Mouse (Mus musculus) neural tube, embryonic 10.5 days (tissue): ENCODE measurements at regions not wholly inside any gene's neighbourhood (a gene's known extent, or its start where the extent isn't known, plus 50 kb on each side); places are given as distances from the start of the nearest gene placed in this dataset.
"Not testable (repeated sequence)": the region's sequence is repeated elsewhere in the genome, so short reads cannot be mapped to it uniquely, and the experiment has no call there.

Source experiments
- DNase-seq: peaks from one replicate; pipeline ENCODE4 v3.0.0-alpha.2; 2017; ENCODE audit warnings: low spot score; ENCODE audit errors: extremely low spot score

GRCm38 (mm10) chr17:27290311-27290710 is 86.0 kb upstream of the Lemd2 start:
- no peak for DNase-seq

GRCm38 (mm10) chr17:27289804-27290203 is 85.5 kb upstream of the Lemd2 start:
- not testable (repeated sequence) for DNase-seq

- DNase-seq = not testable (repeated sequence)
Observed at GRCm38 (mm10) chr17:27287986-27288385, 83.7 kb upstream of the Lemd2 start.

- no peak for DNase-seq
Observed at GRCm38 (mm10) chr17:27281241-27281640, 77.0 kb upstream of the Lemd2 start.

- DNase-seq = not testable (repeated sequence)
Observed at GRCm38 (mm10) chr17:27279491-27280288, 75.4 kb upstream of the Lemd2 start.

- DNase-seq = not testable (repeated sequence)
Observed at GRCm38 (mm10) chr17:27277786-27278185, 73.5 kb upstream of the Lemd2 start.

GRCm38 (mm10) chr17:27271756-27272155 is 67.5 kb upstream of the Lemd2 start:
- not testable (repeated sequence) for DNase-seq

- not testable (repeated sequence) for DNase-seq
Observed at GRCm38 (mm10) chr17:27270776-27271175, 66.5 kb upstream of the Lemd2 start.

GRCm38 (mm10) chr17:27264607-27265006 is 60.3 kb upstream of the Lemd2 start:
- DNase-seq = not testable (repeated sequence)

- no peak for DNase-seq
Observed at GRCm38 (mm10) chr17:27262607-27263006, 58.3 kb upstream of the Lemd2 start.

GRCm38 (mm10) chr17:27261981-27262380 is 57.7 kb upstream of the Lemd2 start:
- no peak for DNase-seq

- DNase-seq = no peak
Observed at GRCm38 (mm10) chr17:27261251-27261650, 57.0 kb upstream of the Lemd2 start.

- no peak for DNase-seq
Observed at GRCm38 (mm10) chr17:27260116-27260515, 55.8 kb upstream of the Lemd2 start.

GRCm38 (mm10) chr17:27257345-27257744 is 53.1 kb upstream of the Lemd2 start:
- DNase-seq = no peak

- peak; percentile 42 for DNase-seq
Observed at GRCm38 (mm10) chr17:27255804-27256203, 51.5 kb upstream of the Lemd2 start.
